Mouse (Mus musculus): ENCODE measurements around the gene Derl3. TPM values are rescaled to one million over a fixed set of nuclear protein-coding genes. Genes with fewer than 3 reads are reported as not detected.

The Derl3 gene
- total and polyA plus RNA-seq, 2 experiments from 2014 or later: 0.41 TPM; not detected in 1

- H3K36me3 ChIP-seq (replicated peaks; ENCODE audit: control insufficient read depth, insufficient read depth, low read length): 0 out of 2 replicates have a peak, but pooled peaks cover 10% of the 10 kb centered on the region
- 70% methylated on average over 6 of the region's 6 CpGs for WGBS
- H3K4me3 ChIP-seq (ENCODE audit: low read depth, low read length): no peak overlapping the region
- no peak for TF ChIP-seq CTCF (IDR thresholded peaks at IDR 0.05; ENCODE audit: low read depth)
- no peak for TF ChIP-seq EP300 (IDR thresholded peaks at IDR 0.05; ENCODE audit: low read depth)
- no peak overlapping the region for H3K27ac ChIP-seq (ENCODE audit: low read depth)
- H3K27me3 ChIP-seq (ENCODE audit: control insufficient read depth, insufficient read depth, low read length): no peaks in the 10 kb centered on the region
- H3K9me3 ChIP-seq (replicated peaks; ENCODE audit: control insufficient read depth, low read length): no peaks in the 10 kb centered on the region; the same call in 1 of the 2 replicates
- ATAC-seq (ENCODE audit: insufficient read depth, low read depth) (no peak), DNase-seq (ENCODE audit: low spot score) (no peak)
- H3K9ac ChIP-seq (replicated peaks; ENCODE audit: low read depth, low read length): no peak overlapping the region
- no peak overlapping the region for H3K4me2 ChIP-seq (ENCODE audit: low read depth, low read length)
- H3K4me1 ChIP-seq (ENCODE audit: control insufficient read depth, insufficient read depth): peaks cover 10% of the 10 kb centered on the region; the same call in 1 of the 2 replicates
These were observed 38.4 kb upstream of the Derl3 start for GRCm38 (mm10) chr10:75854791-75855190.

DNA sequence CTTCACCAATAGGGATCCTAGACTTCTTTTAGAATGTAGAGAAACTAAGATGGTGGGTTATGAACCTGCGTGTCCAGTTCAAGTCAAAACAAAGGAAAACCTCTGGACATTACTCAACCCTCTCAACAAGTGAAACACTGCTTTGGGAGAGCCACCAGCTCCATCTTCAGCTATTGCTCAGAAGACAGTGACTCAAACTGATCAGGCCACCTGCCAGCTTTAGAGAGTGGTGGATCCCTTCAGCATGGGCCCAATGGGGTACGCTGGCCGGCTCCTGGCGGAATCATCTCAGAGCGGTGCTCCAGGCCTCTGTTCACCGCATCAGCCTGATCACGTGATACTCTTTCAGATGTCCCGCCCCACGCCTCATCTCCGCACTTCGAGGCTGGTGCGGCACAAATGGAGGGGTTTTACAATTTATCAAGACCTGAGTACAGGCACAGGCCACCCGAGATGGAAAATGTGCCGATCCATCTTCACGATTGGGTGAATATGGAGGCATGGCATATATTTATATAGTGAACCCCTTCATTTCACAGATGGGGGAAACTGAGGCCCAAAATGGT is 37.7 kb upstream of the Derl3 start:
- H3K27ac ChIP-seq (ENCODE audit: low read depth): no peak overlapping the region
- 87% methylated on average over 15 of the region's 15 CpGs for WGBS
- ATAC-seq (ENCODE audit: insufficient read depth, low read depth) (no peak), DNase-seq (ENCODE audit: low spot score) (no peak)
- H3K36me3 ChIP-seq (replicated peaks; ENCODE audit: control insufficient read depth, insufficient read depth, low read length): 0 out of 2 replicates have a peak, but pooled peaks cover 10% of the 10 kb centered on the region
- H3K9ac ChIP-seq (replicated peaks; ENCODE audit: low read depth, low read length): no peak overlapping the region
- TF ChIP-seq CTCF (IDR thresholded peaks at IDR 0.05; ENCODE audit: low read depth) (no peak), EP300 (IDR thresholded peaks at IDR 0.05; ENCODE audit: low read depth) (no peak)
- H3K4me1 ChIP-seq (ENCODE audit: control insufficient read depth, insufficient read depth): peaks cover 13% of the 10 kb centered on the region; the same call in 1 of the 2 replicates
- H3K9me3 ChIP-seq (replicated peaks; ENCODE audit: control insufficient read depth, low read length): no peaks in the 10 kb centered on the region; the same call in 1 of the 2 replicates
- no peak overlapping the region for H3K4me2 ChIP-seq (ENCODE audit: low read depth, low read length)
- no peaks in the 10 kb centered on the region for H3K27me3 ChIP-seq (ENCODE audit: control insufficient read depth, insufficient read depth, low read length)
- H3K4me3 ChIP-seq (ENCODE audit: low read depth, low read length): no peak overlapping the region

- H3K9ac ChIP-seq (replicated peaks; ENCODE audit: low read depth, low read length): no peak overlapping the region
- no peak for ATAC-seq (ENCODE audit: insufficient read depth, low read depth)
- no peak overlapping the region for H3K27ac ChIP-seq (ENCODE audit: low read depth)
- no peaks in the 10 kb centered on the region for H3K27me3 ChIP-seq (ENCODE audit: control insufficient read depth, insufficient read depth, low read length)
- 0 out of 2 replicates have a peak, but pooled peaks cover 10% of the 10 kb centered on the region for H3K36me3 ChIP-seq (replicated peaks; ENCODE audit: control insufficient read depth, insufficient read depth, low read length)
- no peak overlapping the region for H3K4me2 ChIP-seq (ENCODE audit: low read depth, low read length)
- TF ChIP-seq EP300 (IDR thresholded peaks at IDR 0.05; ENCODE audit: low read depth) (no peak), CTCF (IDR thresholded peaks at IDR 0.05; ENCODE audit: low read depth) (no peak)
- 78% methylated on average over 11 of the region's 11 CpGs for WGBS
- no peaks in the 10 kb centered on the region; the same call in 1 of the 2 replicates for H3K9me3 ChIP-seq (replicated peaks; ENCODE audit: control insufficient read depth, low read length)
- no peak overlapping the region for H3K4me3 ChIP-seq (ENCODE audit: low read depth, low read length)
- no peak for DNase-seq (ENCODE audit: low spot score)
- H3K4me1 ChIP-seq (ENCODE audit: control insufficient read depth, insufficient read depth): peaks cover 22% of the 10 kb centered on the region
These were observed 36.9 kb upstream of the Derl3 start for GRCm38 (mm10) chr10:75856155-75856907.

- no peak for ATAC-seq (ENCODE audit: insufficient read depth, low read depth)
These were observed 36.2 kb upstream of the Derl3 start for GRCm38 (mm10) chr10:75856976-75857375.

DNA sequence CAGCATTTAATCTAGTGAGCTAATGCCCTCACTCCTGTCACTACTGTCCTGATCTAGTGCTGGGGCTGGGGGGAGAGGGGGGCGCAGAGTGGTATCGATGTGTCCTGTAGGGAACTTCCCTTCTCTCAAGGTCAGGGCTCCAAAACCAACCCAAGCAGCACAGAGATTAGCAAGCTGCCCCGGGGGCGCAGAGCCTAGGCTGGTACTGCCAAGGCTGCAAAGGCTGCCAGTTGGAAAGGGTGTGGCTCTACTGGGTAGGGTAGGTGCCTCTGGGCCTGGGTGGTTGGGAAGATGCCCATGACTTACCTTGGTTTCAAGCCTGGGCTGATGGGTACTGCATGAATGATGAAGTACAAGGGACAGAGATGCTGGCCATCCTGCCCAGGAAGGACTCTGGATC is 35.6 kb upstream of the Derl3 start:
- TF ChIP-seq EP300 (IDR thresholded peaks at IDR 0.05; ENCODE audit: low read depth) (no peak), CTCF (IDR thresholded peaks at IDR 0.05; ENCODE audit: low read depth) (no peak)
- peaks cover 24% of the 10 kb centered on the region for H3K4me1 ChIP-seq (ENCODE audit: control insufficient read depth, insufficient read depth)
- H3K27ac ChIP-seq (ENCODE audit: low read depth): no peak overlapping the region
- no peak for ATAC-seq (ENCODE audit: insufficient read depth, low read depth)
- DNase-seq (ENCODE audit: low spot score): no peak
- WGBS: 77% methylated on average over 4 of the region's 4 CpGs
- H3K36me3 ChIP-seq (replicated peaks; ENCODE audit: control insufficient read depth, insufficient read depth, low read length): 0 out of 2 replicates have a peak, but pooled peaks cover 10% of the 10 kb centered on the region
- no peaks in the 10 kb centered on the region for H3K27me3 ChIP-seq (ENCODE audit: control insufficient read depth, insufficient read depth, low read length)
- H3K4me3 ChIP-seq (ENCODE audit: low read depth, low read length): no peak overlapping the region
- H3K9me3 ChIP-seq (replicated peaks; ENCODE audit: control insufficient read depth, low read length): no peaks in the 10 kb centered on the region
- no peak overlapping the region for H3K9ac ChIP-seq (replicated peaks; ENCODE audit: low read depth, low read length)
- no peak overlapping the region for H3K4me2 ChIP-seq (ENCODE audit: low read depth, low read length)

More at GRCm38 (mm10) chr10:75856976-75857375, 36.2 kb upstream of the Derl3 start:
- TF ChIP-seq CTCF (IDR thresholded peaks at IDR 0.05; ENCODE audit: low read depth) (no peak), EP300 (IDR thresholded peaks at IDR 0.05; ENCODE audit: low read depth) (no peak)
- no peak overlapping the region for H3K27ac ChIP-seq (ENCODE audit: low read depth)
- no peak overlapping the region for H3K4me2 ChIP-seq (ENCODE audit: low read depth, low read length)
- H3K4me3 ChIP-seq (ENCODE audit: low read depth, low read length): no peak overlapping the region
- WGBS: 69% methylated on average over 3 of the region's 3 CpGs
- H3K9me3 ChIP-seq (replicated peaks; ENCODE audit: control insufficient read depth, low read length): no peaks in the 10 kb centered on the region; the same call in 1 of the 2 replicates
- no peaks in the 10 kb centered on the region for H3K27me3 ChIP-seq (ENCODE audit: control insufficient read depth, insufficient read depth, low read length)
- no peak overlapping the region for H3K9ac ChIP-seq (replicated peaks; ENCODE audit: low read depth, low read length)
- DNase-seq (ENCODE audit: low spot score): no peak
- 0 out of 2 replicates have a peak, but pooled peaks cover 10% of the 10 kb centered on the region for H3K36me3 ChIP-seq (replicated peaks; ENCODE audit: control insufficient read depth, insufficient read depth, low read length)
- H3K4me1 ChIP-seq (ENCODE audit: control insufficient read depth, insufficient read depth): peaks cover 24% of the 10 kb centered on the region
